Mouse (Mus musculus): Measurements from ENCODE around the gene Hpn. TPM values are rescaled to one million over a fixed set of nuclear protein-coding genes. Genes with fewer than 3 reads are reported as not detected.
A peak's percentile ranks its signal among the peaks of the same experiment; 100 is the strongest.

The Hpn gene
- polyA plus RNA-seq, 2 experiments = 2.5 to 5.5 TPM

DNA sequence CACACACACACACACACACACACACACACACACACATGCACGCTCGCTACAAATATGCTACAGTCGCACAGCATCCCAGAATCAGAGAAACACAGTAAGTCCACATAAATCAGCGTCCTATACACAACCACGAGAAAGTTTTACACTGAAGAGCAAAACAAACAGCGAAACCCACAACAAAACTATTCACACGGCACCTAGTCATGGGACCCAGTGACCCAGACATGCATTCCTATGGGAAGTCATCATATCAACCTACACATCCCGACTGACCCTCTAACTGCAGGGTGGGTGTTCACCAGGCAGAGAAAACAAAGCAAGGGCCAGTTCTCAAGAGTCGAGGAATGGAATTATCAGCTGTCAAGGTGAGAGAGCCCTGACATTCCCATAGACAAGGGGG is 34.2 kb upstream of the Hpn start:
- ATAC-seq (ENCODE audit: low FRiP score, low read depth) = no peak
- no peaks in the 10 kb centered on the region for H3K27me3 ChIP-seq (ENCODE audit: control insufficient read depth, insufficient read depth, low read length)
- H3K9ac ChIP-seq (ENCODE audit: low read depth, low read length, severe bottlenecking) = peak overlapping the region; percentile 93
- H3K4me3 ChIP-seq (replicated peaks; ENCODE audit: low read length) = peak overlapping the region; percentile 69
- no peak for DNase-seq (ENCODE audit: low spot score)
- peaks cover 9% of the 10 kb centered on the region for H3K36me3 ChIP-seq (ENCODE audit: control insufficient read depth, insufficient read depth, low read length)
- peaks cover 27% of the 10 kb centered on the region for H3K4me1 ChIP-seq (ENCODE audit: control insufficient read depth, insufficient read depth, low read length)
- H3K4me2 ChIP-seq (replicated peaks; ENCODE audit: low read depth, low read length, severe bottlenecking) = peak overlapping the region; percentile 81
- WGBS = 35% methylated on average over 9 of the region's 9 CpGs
- no peaks in the 10 kb centered on the region for H3K9me3 ChIP-seq (ENCODE audit: control insufficient read depth, low read length)
- 0 out of 2 replicates have a peak overlapping the region, but pooled peaks have one; percentile 38 for H3K27ac ChIP-seq (replicated peaks; ENCODE audit: low read depth, low read length)
- TF ChIP-seq POLR2A (IDR thresholded peaks at IDR 0.05; ENCODE audit: borderline replicate concordance, extremely low read depth, insufficient read depth, insufficient read length) = no peak

DNA sequence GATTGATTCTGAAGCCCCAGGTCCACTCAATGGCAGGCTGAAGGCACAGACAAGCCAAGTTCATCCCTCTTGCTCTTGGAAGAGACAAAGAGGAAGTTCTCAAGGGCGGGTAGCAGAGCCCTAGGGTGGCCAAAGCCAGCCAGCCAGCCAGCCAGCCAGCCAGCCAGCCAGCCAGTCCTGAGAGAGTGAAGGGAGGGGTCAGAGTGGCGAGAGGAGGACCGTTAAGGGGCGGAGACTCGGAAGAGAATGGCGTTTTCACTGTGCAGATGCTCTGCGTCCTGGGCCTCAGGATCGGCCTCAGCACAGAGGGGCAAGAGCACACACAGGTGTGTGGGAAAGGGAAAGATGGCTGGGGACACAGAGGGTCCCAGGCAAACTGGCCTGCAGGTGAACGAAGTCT is 33.7 kb upstream of the Hpn start:
- Histone ChIP-seq H3K9ac (ENCODE audit: low read depth, low read length, severe bottlenecking) (peak overlapping the region; percentile 93), H3K27me3 (ENCODE audit: control insufficient read depth, insufficient read depth, low read length) (no peaks in the 10 kb centered on the region), H3K9me3 (ENCODE audit: control insufficient read depth, low read length) (no peaks in the 10 kb centered on the region), H3K4me1 (ENCODE audit: control insufficient read depth, insufficient read depth, low read length) (peaks cover 27% of the 10 kb centered on the region), H3K4me2 (replicated peaks; ENCODE audit: low read depth, low read length, severe bottlenecking) (peak overlapping the region; percentile 81), H3K4me3 (replicated peaks; ENCODE audit: low read length) (peak overlapping the region; percentile 69), H3K36me3 (ENCODE audit: control insufficient read depth, insufficient read depth, low read length) (peaks cover 10% of the 10 kb centered on the region), H3K27ac (replicated peaks; ENCODE audit: low read depth, low read length) (0 out of 2 replicates have a peak overlapping the region, but pooled peaks have one; percentile 43)
- ATAC-seq (ENCODE audit: low FRiP score, low read depth) (no peak), DNase-seq (ENCODE audit: low spot score) (no peak)
- no peak for TF ChIP-seq POLR2A (IDR thresholded peaks at IDR 0.05; ENCODE audit: borderline replicate concordance, extremely low read depth, insufficient read depth, insufficient read length)
- 30% methylated on average over 4 of the region's 9 CpGs for WGBS

DNA sequence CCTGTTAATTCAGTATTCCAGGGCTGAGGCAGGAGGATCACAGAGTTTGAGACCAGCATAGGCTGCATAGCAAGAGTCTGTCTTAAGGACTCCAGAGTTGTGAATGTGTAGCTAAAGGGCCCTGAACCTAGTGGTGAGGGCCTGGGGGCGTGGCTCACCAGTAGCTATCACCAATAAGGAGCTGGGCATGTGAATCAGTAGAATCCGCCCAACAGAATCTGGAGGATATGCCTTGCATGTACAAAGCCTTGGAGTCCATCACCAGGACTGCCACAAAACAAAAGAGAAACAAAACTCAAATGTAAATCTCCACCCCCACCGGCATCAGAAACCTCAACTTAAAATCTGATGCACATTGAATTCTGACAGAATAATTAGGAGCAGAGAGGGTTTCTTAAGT is 33.0 kb upstream of the Hpn start:
- DNase-seq (ENCODE audit: low spot score) = no peak
- Histone ChIP-seq H3K27ac (replicated peaks; ENCODE audit: low read depth, low read length) (0 out of 2 replicates have a peak overlapping the region, but pooled peaks have one; percentile 43), H3K9ac (ENCODE audit: low read depth, low read length, severe bottlenecking) (peak overlapping the region; percentile 93; the same call in 1 of the 2 replicates), H3K4me2 (replicated peaks; ENCODE audit: low read depth, low read length, severe bottlenecking) (peak overlapping the region; percentile 81), H3K36me3 (ENCODE audit: control insufficient read depth, insufficient read depth, low read length) (peaks cover 17% of the 10 kb centered on the region), H3K4me1 (ENCODE audit: control insufficient read depth, insufficient read depth, low read length) (peaks cover 27% of the 10 kb centered on the region), H3K4me3 (replicated peaks; ENCODE audit: low read length) (no peak overlapping the region), H3K9me3 (ENCODE audit: control insufficient read depth, low read length) (no peaks in the 10 kb centered on the region), H3K27me3 (ENCODE audit: control insufficient read depth, insufficient read depth, low read length) (no peaks in the 10 kb centered on the region)
- 82% methylated on average over 3 of the region's 3 CpGs for WGBS
- ATAC-seq (ENCODE audit: low FRiP score, low read depth) = no peak
- no peak for TF ChIP-seq POLR2A (IDR thresholded peaks at IDR 0.05; ENCODE audit: borderline replicate concordance, extremely low read depth, insufficient read depth, insufficient read length)

DNA sequence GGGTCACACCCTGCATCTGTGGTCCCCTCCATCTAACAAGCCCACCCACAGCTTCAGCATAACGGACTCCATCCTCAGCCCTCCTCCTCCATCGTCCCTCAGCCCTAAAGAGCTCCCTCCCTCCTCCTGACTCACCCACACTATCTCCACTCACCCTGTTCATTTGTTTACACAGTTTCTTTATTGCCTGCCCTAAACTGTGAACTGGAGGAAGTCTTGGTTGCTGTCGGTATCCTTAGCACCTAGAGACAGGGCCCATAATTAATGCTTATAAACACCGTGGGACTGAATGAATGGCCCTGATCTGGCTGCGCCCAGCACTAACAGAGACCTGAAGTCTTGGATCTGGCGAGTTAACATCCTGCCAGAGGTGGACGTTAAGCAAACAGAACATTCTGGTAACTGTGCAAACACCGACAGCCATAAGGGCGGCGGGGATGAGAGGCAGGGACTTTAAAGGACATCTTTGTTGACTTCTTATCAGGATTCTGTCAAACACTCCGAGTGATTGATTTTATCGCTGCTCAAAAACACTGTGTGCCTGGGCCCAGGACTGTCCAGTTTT is 30.6 kb upstream of the Hpn start:
- Histone ChIP-seq H3K9me3 (ENCODE audit: control insufficient read depth, low read length) (no peaks in the 10 kb centered on the region), H3K4me1 (ENCODE audit: control insufficient read depth, insufficient read depth, low read length) (peaks cover 20% of the 10 kb centered on the region), H3K4me2 (replicated peaks; ENCODE audit: low read depth, low read length, severe bottlenecking) (no peak overlapping the region), H3K4me3 (replicated peaks; ENCODE audit: low read length) (no peak overlapping the region), H3K36me3 (ENCODE audit: control insufficient read depth, insufficient read depth, low read length) (peaks cover 41% of the 10 kb centered on the region), H3K27me3 (ENCODE audit: control insufficient read depth, insufficient read depth, low read length) (no peaks in the 10 kb centered on the region), H3K27ac (replicated peaks; ENCODE audit: low read depth, low read length) (no peak overlapping the region), H3K9ac (ENCODE audit: low read depth, low read length, severe bottlenecking) (no peak overlapping the region)
- no peak for ATAC-seq (ENCODE audit: low FRiP score, low read depth)
- DNase-seq (ENCODE audit: low spot score) = no peak
- WGBS = 39% methylated on average over 12 of the region's 12 CpGs
- TF ChIP-seq POLR2A (IDR thresholded peaks at IDR 0.05; ENCODE audit: borderline replicate concordance, extremely low read depth, insufficient read depth, insufficient read length) = no peak

DNA sequence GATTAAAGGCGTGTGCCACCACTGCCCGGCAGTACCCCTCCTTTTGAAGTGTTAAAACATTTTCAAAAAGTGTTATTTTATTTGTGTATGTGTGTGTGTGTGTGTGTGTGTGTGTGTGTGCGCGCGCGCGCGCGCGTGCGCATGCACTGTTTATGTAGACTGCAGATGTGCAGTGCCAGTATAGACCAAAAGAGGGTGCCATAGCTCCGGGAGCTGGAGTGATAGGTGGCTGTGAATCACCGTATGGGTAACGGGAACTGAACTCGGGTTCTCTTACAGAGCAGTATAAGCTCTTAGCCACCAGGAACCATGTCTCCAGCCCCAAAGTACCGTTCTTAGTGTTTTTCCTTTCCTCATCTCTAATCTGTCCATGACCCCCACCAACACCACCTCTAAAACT is 29.8 kb upstream of the Hpn start:
- DNase-seq (ENCODE audit: low spot score) = no peak
- no peak for TF ChIP-seq POLR2A (IDR thresholded peaks at IDR 0.05; ENCODE audit: borderline replicate concordance, extremely low read depth, insufficient read depth, insufficient read length)
- WGBS = 97% methylated on average over 16 of the region's 16 CpGs

More for the DNA sequence above, 29.8 kb upstream of the Hpn start:
- no peaks in the 10 kb centered on the region for H3K27me3 ChIP-seq (ENCODE audit: control insufficient read depth, insufficient read depth, low read length)
- H3K4me1 ChIP-seq (ENCODE audit: control insufficient read depth, insufficient read depth, low read length) = peaks cover 20% of the 10 kb centered on the region
- H3K4me2 ChIP-seq (replicated peaks; ENCODE audit: low read depth, low read length, severe bottlenecking) = no peak overlapping the region
- H3K9me3 ChIP-seq (ENCODE audit: control insufficient read depth, low read length) = no peaks in the 10 kb centered on the region
- H3K9ac ChIP-seq (ENCODE audit: low read depth, low read length, severe bottlenecking) = no peak overlapping the region
- no peak overlapping the region for H3K27ac ChIP-seq (replicated peaks; ENCODE audit: low read depth, low read length)
- H3K36me3 ChIP-seq (ENCODE audit: control insufficient read depth, insufficient read depth, low read length) = peaks cover 49% of the 10 kb centered on the region
- no peak for ATAC-seq (ENCODE audit: low FRiP score, low read depth)
- no peak overlapping the region for H3K4me3 ChIP-seq (replicated peaks; ENCODE audit: low read length)

Measured in limb, embryonic 14.5 days (tissue).